Mouse (Mus musculus) left cerebral cortex, adult 11 months (tissue): ENCODE results near the gene Eef1e1.
A peak's percentile ranks its signal among the peaks of the same experiment; 100 is the strongest.
"Not testable (repeated sequence)": the region's sequence is repeated elsewhere in the genome, so short reads cannot be mapped to it uniquely, and the experiment has no call there.

Source experiments
- DNase-seq: peaks from one replicate; pipeline ENCODE4 v3.0.0; 2022; ENCODE audit warnings: low spot score

Gene Eef1e1

DNA sequence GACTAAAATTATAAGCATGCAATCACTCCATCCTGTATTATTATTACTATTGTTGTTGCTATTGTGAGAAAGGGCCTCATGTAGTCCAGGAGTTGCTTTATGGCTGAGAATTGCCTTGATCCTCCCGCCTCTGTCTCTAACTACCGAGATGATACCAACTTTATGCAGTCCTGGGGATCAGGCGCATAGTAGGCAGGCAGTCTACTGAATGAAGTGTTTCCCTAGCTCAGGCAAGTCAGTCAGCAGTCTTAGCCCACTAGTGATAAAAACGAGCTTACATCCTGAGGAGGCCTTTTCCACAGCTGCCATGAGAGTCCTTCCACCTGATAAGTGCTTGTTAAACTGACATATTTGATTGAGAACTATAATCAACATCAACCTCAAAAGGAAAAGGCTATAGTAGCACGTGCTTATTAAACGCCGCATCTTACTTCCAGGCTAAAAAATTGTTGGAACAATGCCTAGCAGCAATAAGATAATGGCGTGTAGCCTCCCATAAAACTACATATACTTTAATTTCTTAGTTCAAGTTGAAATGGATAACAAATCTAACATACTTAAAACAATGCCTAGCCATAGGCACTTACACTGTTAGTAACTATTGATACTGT lies 34.5 kb downstream of the Eef1e1 start:
- DNase-seq = no peak

GRCm38 (mm10) chr13:38623296-38623695 lies 35.6 kb downstream of the Eef1e1 start:
- no peak for DNase-seq

- not testable (repeated sequence) for DNase-seq
Observed at GRCm38 (mm10) chr13:38618001-38618630, 40.7 kb downstream of the Eef1e1 start.

DNA sequence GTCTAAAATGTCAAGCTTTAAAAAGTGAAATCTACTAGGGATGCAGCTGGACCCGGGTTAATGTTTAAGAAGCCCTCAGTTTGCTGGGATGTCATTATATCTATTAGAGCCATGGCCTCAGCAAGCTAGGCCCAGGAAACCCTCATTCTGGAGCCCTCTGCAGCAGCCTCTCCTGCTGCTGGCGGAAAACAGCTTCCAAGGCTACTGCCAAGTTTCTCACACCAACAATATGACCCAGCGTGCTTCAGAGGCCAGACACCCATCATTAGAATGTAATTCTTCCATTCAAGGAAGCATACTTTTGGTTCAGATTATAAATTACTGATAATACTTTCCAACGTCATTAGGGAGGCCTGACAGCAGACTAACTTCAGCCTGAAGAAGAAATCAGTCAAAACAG lies 42.0 kb downstream of the Eef1e1 start:
- no peak for DNase-seq

DNA sequence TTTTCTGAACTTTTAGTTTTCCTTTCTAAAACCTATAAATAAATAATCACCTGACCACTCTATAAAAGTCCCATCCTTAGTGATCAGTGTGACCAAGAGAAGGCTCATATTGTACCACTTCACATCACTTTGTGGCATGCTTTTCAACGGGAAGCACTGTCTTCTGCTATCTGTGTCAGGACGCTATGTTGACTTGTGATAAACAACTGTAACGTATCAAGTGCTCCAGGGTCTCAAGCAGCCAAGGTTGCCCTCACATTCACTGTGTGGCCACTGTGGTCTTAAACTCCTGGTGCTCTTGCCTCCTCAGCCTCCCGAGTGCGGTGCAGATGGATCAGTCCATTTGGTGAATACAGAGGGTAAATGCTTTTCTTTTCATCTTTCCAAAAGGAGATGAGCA lies 43.2 kb downstream of the Eef1e1 start:
- no peak for DNase-seq

DNA sequence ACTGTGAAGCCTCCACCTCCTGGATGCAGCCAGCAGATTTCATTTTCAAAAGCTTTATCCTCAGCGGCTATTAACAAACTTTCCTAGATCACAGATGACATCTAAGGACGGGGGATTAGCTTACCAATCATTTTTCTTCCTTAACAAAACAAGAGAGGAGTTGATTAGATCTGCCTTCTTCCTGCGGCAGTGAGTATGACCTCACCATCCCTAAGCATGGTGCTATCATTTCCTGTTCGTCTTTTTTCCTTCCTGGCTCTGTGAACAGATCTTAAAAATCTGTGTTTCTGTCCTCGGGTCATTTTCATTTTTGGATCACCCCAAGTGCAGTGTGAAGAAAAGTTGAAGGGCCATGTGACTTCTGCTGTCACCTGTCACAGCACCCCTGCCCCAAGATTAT lies 44.6 kb downstream of the Eef1e1 start:
- DNase-seq = no peak

GRCm38 (mm10) chr13:38613583-38613982 lies 45.3 kb downstream of the Eef1e1 start:
- no peak for DNase-seq

DNA sequence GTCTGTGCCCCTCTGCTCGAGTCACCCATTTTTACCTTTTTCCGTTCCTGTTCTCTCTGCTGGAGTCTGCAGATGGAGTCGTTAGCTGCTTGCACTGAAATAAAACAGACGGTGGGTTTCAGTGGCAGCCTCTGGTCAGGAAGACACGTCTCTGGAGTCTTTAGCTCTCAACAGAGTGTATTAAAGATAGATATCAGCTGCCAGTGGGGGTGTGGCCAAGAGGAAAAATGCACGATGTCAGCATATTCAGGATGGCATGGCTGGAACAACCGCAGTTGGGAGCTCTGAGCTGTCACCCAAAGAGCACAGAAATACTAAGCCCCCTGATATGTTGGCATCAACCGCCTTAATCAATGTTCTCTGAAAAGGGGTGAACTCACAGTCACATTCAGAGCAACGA lies 46.2 kb downstream of the Eef1e1 start:
- DNase-seq = no peak

DNA sequence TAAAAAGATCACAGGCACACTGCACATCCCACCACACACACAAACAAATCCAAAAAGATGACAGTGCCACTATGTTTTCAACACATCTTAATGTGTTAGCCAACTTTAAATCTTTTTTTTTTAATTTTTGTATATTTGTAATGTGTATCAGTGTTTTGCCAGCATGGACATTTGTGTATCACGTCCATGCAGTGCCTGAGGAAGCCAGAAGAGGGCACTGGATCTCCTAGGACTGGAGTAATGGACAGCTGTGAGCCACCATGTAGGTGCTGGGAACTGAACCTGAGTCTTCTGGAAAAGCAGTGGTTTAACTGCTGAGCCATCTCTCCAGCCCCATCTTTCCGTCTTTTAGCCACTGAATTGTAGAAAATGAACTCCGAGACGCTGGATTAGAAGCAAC lies 46.7 kb downstream of the Eef1e1 start:
- no peak for DNase-seq

DNA sequence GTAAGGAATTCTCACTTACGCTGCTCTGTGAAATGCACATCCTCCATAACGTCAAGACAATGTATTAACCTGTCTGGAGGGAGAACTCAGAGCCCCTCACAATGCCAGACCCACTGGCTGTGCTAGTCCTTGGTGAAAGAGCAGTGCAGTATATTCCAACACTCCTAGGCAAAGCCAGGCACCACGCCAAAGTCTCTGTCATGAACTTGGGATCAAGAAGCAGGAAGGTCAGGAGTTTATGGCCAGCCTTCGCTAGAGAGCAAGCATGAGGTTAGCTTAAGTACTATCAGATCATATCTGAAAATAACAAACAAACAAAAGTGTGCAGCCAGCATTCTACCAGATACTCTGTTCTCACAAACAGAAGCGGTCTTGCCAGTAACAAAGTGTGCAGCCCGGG lies 48.5 kb downstream of the Eef1e1 start:
- no peak for DNase-seq

DNA sequence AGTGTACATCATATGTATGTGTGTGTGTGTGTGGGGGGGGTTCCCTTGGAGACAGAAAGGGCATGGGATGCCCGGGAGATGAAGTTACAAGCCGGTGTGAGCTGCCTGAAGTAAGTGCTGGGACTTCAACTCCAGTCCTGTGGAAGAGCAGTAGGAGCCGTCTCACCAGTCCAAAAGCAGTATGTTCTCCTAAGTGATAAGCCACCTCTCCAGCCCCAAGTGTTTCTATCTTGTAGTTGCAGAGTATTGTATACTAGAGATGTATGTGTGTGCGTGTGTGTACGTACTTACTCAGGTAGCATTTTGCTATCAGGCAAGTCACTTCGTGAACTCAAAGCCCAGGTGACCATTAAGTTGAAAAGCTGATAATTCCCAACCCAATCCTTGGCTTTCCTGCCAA lies 51.7 kb downstream of the Eef1e1 start:
- DNase-seq = no peak

- DNase-seq = no peak
Observed at GRCm38 (mm10) chr13:38605353-38605752, 53.5 kb downstream of the Eef1e1 start.

- DNase-seq = peak; percentile 24
Observed at GRCm38 (mm10) chr13:38602966-38603365, 55.9 kb downstream of the Eef1e1 start.

DNA sequence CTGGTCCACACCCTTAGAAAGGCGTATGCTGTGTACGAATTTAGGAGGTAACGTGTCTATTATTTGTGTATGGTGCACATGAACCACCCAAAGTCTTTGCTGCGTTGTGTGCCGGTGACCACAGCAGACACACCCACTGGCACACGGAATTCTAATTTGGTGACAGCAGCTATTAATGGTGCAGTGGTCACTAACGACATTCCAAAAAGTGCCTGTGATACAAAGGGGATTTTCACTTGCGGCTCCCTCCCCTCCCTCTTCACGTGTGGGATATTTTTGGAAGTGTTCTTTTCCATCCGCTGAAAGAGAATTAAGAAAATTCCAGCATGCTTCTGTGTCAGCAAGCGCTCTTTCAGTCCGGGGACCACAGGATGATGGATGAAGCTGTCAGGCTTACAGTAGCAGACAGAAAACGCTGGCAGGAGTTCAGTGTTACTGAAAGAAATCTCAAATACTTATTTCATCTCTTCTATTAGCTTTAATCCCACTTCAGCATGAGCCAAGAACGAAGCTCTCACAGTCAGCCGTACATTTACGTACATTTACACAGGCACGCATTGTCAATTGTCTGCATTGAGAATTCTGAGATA lies 56.5 kb downstream of the Eef1e1 start:
- no peak for DNase-seq

DNA sequence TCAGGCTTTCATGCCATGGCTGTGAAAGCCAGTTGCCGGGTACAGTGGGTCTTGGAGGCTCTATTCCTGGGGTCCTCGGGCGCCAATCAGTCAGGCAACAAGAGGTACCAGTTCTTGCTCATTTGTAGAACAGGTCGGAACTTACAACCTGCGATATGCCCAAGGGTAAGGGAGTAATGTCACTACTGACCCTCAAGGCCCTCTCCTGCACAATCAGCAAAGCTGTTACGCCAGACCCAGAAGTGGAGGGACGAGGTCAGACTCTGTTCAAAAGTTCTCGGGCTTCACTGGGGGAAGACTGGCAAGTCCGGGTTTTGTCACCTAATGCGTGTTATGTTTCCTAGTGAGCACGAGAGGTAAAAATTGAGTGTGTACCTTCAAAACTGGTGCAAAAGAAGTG lies 58.0 kb downstream of the Eef1e1 start:
- no peak for DNase-seq

DNA sequence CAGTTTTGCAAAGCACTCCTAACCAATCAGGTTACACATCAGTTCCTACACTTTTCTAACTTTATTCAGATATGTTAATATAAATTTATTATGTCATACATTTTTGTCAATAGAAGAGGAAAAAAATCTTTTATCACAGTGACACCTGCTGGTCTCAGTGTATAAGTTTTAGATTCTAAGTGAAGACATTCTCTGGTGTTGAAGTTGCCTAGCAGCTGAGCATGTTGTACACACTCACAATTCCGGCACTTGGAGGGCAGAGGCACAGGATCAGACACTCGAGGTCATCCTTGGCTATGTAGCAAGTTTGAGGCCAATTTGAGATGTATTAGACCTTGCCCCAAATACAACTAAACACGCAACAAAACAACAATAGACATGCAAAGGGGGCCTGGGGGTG lies 61.8 kb downstream of the Eef1e1 start:
- DNase-seq = no peak

GRCm38 (mm10) chr13:38596461-38596860 lies 62.4 kb downstream of the Eef1e1 start:
- no peak for DNase-seq
